Mouse (Mus musculus) midbrain, embryonic 16.5 days (tissue): ENCODE data around the gene Tnfaip6. TPM values are rescaled to one million over a fixed set of nuclear protein-coding genes. Genes with fewer than 3 reads are reported as not detected.
A peak's percentile ranks its signal among the peaks of the same experiment; 100 is the strongest.

ENCODE experiments used
- ATAC-seq: fragments of 200-750 bp; cut with Nextera tagmentation; 2 replicates; pipeline ENCODE4 v1.8.0; 2017; ENCODE audit warnings: moderate TSS enrichment
- H3K27ac ChIP-seq: fragments of 300-500 bp; sonication (generic); 2 replicates; pipeline ENCODE4 v1.5.1; 2014; ENCODE audit warnings: mild to moderate bottlenecking, low read length, mixed read lengths
- H3K27me3 ChIP-seq: fragments of 300-500 bp; sonication (generic); 2 replicates; pipeline ENCODE4 v1.6.1; 2014; ENCODE audit warnings: low read depth, low read length, mixed read lengths; ENCODE audit not compliant: control insufficient read depth, insufficient read depth
- H3K36me3 ChIP-seq: fragments of 300-500 bp; sonication (generic); 2 replicates; pipeline ENCODE4 v1.6.1; 2014; ENCODE audit warnings: mild to moderate bottlenecking, low read length, moderate library complexity, mixed read lengths; ENCODE audit not compliant: control insufficient read depth, insufficient read depth
- H3K4me1 ChIP-seq: fragments of 300-500 bp; sonication (generic); 2 replicates; pipeline ENCODE4 v1.6.1; 2014; ENCODE audit warnings: mild to moderate bottlenecking, low read length, mixed read lengths; ENCODE audit not compliant: control insufficient read depth, insufficient read depth
- H3K4me2 ChIP-seq: fragments of 300-500 bp; sonication (generic); 2 replicates; pipeline ENCODE4 v1.6.1; 2014; ENCODE audit warnings: mild to moderate bottlenecking, low read length, mixed read lengths
- H3K4me3 ChIP-seq: fragments of 300-500 bp; sonication (generic); 2 replicates; pipeline ENCODE4 v1.5.1; 2014; ENCODE audit warnings: low read depth, mild to moderate bottlenecking, low read length, moderate library complexity, mixed read lengths
- H3K9ac ChIP-seq: fragments of 300-500 bp; sonication (generic); 2 replicates; pipeline ENCODE4 v1.6.1; 2014; ENCODE audit warnings: low read depth, low read length, mixed read lengths
- H3K9me3 ChIP-seq: fragments of 300-500 bp; sonication (generic); replicated peaks from 2 replicates; pipeline ENCODE4 v1.6.1; 2014; ENCODE audit warnings: mild to moderate bottlenecking, low read length, mixed read lengths; ENCODE audit not compliant: control insufficient read depth, poor library complexity, severe bottlenecking
- WGBS: fragments of 180-500 bp; shearing (Covaris S2); extraction: QIAGEN DNeasy Blood & Tissue Kit; methylation state at CpG from one replicate; pipeline ENCODE4 v1.1.7; 2014; 5-methylcytosine and 5-hydroxymethylcytosine counted together
- polyA plus RNA-seq: library from polyadenylated mRNA; unstranded; fragments of >200 nt; fragmentation: Nextera tagmentation; extraction: Ambion mirVana; gene quantifications from 2 replicates; pipeline ENCODE4 v1.2.1, GENCODE M21; 2015

The Tnfaip6 gene
- polyA plus RNA-seq, 1 experiment from 2014 or later: 3.8 TPM

DNA sequence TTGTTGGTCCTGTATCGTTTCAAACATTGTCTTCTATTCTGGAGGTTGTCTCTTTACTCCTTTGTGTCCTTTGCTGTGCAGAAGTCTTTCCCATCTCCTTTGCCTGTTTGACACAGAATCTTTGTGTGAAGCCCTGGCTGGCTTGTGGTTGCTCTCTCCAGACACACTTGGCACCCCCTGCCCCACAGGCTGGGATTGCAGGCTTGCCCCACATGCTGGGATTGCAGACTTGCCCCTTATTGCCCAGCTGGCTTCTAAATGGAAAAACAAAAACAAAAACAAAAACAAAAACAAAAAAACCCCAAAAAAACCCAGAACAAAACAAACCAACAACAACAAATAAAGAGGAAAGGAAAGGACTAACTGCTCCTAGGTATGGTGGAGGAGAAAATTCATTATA, 30.8 kb downstream of the Tnfaip6 start:
- no peak overlapping the region for H3K27ac ChIP-seq
- no peaks in the 10 kb centered on the region for H3K36me3 ChIP-seq
- H3K4me1 ChIP-seq: peaks cover 8% of the 10 kb centered on the region; the same call in 1 of the 2 replicates
- no peaks in the 10 kb centered on the region for H3K27me3 ChIP-seq
- H3K9ac ChIP-seq: no peak overlapping the region
- no peak for ATAC-seq
- H3K4me3 ChIP-seq: no peak overlapping the region
- WGBS: 61% methylated on average over 1 of the region's 1 CpGs
- no peaks in the 10 kb centered on the region for H3K9me3 ChIP-seq
- no peak overlapping the region for H3K4me2 ChIP-seq

DNA sequence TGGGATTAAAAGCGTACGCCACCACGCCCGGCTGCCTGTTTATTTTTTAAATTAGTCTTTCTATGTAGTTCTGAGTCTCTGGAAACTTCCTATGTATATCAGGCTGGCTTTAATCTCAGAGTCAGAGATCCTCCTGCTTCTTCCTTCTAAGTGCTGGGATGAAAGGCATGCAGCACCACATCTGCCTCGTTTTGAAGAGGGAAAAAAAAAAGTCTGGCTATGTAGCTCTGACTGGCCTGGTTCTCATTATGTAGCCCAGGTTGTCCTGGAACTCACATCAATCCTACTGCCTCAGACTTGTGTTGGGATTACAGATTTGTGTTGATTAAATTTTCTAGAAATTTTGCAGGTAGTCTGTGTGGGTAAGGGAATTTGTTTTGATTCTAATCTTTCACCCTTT, 33.0 kb downstream of the Tnfaip6 start:
- ATAC-seq: no peak
- Histone ChIP-seq H3K4me2 (no peak overlapping the region), H3K4me3 (no peak overlapping the region), H3K9ac (no peak overlapping the region), H3K27me3 (no peaks in the 10 kb centered on the region), H3K4me1 (peaks cover 14% of the 10 kb centered on the region), H3K36me3 (no peaks in the 10 kb centered on the region), H3K27ac (no peak overlapping the region), H3K9me3 (no peaks in the 10 kb centered on the region)
- 83% methylated on average over 5 of the region's 5 CpGs for WGBS

DNA sequence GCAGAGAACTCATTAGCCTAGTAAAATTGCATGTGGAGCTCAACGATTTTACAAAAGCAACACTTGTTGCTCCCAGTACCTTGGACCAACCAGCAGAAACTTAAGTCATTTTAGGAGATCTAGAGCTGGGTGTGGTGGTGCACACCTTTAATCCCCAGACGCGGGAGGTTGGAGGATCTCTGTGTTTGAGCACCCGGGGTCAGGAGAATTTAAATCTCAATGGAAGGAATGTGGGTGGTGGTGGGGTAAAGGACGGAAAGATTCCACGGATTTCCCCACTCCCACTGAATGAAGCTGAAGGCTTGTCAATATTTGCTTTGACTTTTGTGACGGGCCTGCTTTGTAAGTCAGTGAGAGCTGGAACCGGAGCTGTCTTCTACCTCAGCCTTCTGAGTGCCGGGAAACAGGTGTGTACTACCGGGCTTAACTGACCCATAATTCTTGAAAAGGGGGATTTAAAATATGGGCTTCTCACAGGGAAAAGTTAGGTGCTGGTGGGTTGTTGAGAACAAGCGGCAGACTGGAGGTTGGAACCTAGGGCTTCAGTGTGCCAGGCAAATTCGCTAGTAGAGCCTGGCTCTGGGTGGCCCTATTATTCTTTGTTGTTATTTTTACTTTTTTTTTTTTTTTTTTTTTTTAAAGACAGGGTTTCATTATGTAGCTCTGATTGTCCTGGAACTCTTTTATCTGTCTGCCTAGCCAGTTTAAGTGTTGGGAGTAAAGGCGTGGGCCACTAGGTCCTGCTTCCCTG, 33.6 kb downstream of the Tnfaip6 start:
- no peak overlapping the region for H3K4me3 ChIP-seq
- 18% methylated on average over 13 of the region's 13 CpGs for WGBS
- no peak overlapping the region for H3K27ac ChIP-seq
- no peak overlapping the region for H3K9ac ChIP-seq
- H3K4me1 ChIP-seq: peaks cover 14% of the 10 kb centered on the region
- peak overlapping the region; percentile 84 for H3K4me2 ChIP-seq
- H3K27me3 ChIP-seq: no peaks in the 10 kb centered on the region
- H3K36me3 ChIP-seq: no peaks in the 10 kb centered on the region
- H3K9me3 ChIP-seq: no peaks in the 10 kb centered on the region
- no peak for ATAC-seq

DNA sequence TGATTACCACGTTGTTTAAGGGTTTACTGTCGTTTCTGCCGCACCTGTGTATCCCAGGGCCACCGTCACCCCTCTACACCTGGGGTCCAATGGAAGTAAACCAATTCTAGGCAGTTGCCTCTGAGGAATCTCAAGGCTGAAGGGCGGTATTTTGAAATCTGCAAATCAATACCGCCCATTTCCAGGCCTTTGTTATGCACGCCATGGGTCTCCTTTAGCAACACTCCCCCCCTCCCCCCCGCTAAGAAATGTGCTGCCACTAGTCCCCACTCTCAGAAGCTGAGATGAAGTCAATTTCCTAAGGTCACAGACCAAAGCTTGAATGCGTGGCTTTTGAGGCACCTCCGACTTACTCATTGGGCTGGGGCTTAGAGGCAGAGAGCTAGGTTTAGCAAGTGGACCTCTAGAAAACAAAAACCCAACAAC, 34.3 kb downstream of the Tnfaip6 start:
- no peaks in the 10 kb centered on the region for H3K27me3 ChIP-seq
- peaks cover 14% of the 10 kb centered on the region for H3K4me1 ChIP-seq
- WGBS: under 1% methylated on average over 10 of the region's 10 CpGs
- H3K36me3 ChIP-seq: no peaks in the 10 kb centered on the region
- peak overlapping the region; percentile 84 for H3K4me2 ChIP-seq
- H3K9ac ChIP-seq: peak overlapping the region; percentile 88
- ATAC-seq: peak; percentile 46
- peak overlapping the region; percentile 81; the same call in 1 of the 2 replicates for H3K27ac ChIP-seq
- peak overlapping the region; percentile 99 for H3K4me3 ChIP-seq
- no peaks in the 10 kb centered on the region for H3K9me3 ChIP-seq

DNA sequence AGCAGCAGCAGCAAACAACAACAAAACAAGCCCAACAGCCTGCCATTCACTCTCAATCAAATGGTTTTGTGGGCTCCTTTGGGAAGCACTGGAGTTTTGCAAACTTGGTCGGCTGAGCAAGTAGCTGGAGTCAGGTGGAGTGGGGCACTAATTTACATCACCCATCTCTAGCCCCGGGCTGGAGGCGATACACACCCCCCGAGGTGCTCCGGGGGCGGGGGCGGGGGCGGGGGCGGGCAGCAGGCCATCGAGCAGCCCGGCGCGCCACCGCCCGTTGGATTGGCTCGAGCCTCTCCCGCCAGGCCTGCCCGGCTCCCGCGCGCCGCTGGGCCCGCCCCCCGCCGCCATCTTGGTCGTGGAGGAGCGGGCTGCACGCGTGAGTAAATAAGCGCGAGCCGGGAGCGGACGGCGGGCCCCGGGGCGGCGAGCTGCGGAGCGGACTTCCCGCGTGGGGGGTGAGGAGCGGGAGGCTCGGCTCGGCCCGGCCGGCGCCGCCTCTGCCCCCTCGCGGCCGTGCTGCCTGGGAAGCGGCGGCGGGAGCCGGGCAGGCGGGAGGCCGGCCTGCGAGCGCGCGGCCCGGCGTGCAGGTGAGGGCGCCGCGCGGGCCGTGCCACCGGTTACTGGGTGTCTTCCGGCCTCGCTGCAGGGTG, 34.8 kb downstream of the Tnfaip6 start, which contains the start of gene Rif1:
Gene Rif1, plus strand, starts transcription at position 342 of the 650 bp plus-strand sequence.
- H3K4me2 ChIP-seq: peak within 1 kb of the TSS; percentile 84
- peak within 1 kb of the TSS; percentile 88 for H3K9ac ChIP-seq
- H3K36me3 ChIP-seq: peaks cover 2% of the 10 kb centered on the region; the same call in 1 of the 2 replicates
- peaks cover 14% of the 10 kb centered on the region for H3K4me1 ChIP-seq
- no peaks in the 10 kb centered on the region for H3K9me3 ChIP-seq
- H3K4me3 ChIP-seq: peak within 1 kb of the TSS; percentile 99
- WGBS: 0% methylated on average over 20 of the region's 72 CpGs
- peak within 1 kb of the TSS; percentile 81 for H3K27ac ChIP-seq
- peak; percentile 97 for ATAC-seq
- no peaks in the 10 kb centered on the region for H3K27me3 ChIP-seq

DNA sequence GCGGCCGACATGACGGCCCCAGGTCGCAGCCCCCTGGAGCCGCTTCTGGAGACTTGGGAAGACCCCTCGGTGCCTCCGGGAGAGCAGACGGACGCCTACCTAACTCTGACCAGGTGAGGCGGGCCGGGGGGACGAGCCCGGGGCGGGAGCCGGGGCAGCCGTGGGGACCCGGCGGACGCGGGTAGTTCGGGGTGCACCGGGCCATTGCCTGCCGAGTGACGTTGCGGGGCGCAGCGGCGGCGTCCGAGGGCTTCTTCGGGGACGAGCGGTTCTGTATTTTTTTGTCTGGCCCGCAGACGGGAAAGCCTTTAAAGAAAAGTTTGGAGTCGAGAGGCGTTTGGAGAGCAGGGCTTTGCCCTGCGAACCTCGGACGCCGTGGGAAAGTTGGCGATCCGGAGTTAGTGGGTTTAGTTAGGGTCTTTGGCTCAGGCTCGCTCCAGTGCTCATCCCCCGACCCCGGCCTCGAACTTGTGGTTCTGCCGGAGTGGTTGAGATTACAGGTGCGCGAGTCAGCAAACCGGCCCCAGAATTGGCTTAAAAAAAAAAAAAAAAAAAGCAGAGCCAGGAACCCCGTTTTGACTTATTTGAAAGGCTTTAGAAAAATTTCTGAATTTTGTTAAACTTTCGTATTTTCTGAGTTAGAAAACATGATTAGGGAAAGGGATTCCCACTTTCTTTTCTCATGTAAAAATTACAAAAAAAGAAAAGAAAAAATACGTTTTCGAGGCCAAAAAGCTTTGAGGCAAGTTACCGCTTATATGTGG, 35.5 kb downstream of the Tnfaip6 start:
- Histone ChIP-seq H3K27ac (peak overlapping the region; percentile 81), H3K4me2 (peak overlapping the region; percentile 84), H3K9me3 (no peaks in the 10 kb centered on the region), H3K4me1 (peaks cover 14% of the 10 kb centered on the region), H3K36me3 (peaks cover 2% of the 10 kb centered on the region; the same call in 1 of the 2 replicates), H3K4me3 (peak overlapping the region; percentile 99), H3K27me3 (no peaks in the 10 kb centered on the region), H3K9ac (peak overlapping the region; percentile 88)
- ATAC-seq: no peak; the same call in 1 of the 2 replicates
- WGBS: 2% methylated on average over 55 of the region's 56 CpGs

DNA sequence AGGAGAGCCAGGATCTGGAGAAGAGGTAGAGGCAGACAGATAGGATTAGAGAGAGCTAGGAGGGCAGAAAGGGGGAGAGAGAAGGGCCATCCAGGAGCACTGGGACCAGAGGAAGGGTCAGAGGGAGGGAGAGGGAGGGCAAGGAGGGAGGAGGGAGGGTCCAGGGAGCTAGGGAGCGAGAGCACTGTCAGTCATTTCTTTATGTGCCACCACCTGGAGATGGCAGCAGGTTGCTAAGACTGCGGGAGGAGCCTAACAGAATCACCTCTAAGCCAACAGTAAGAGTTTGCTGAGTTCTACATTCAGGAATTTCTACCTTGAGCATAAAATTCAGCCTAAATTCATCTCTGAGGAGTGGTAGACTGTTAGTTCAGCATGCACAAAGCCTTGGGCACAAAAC, 40.9 kb downstream of the Tnfaip6 start:
- Histone ChIP-seq H3K4me1 (peaks cover 6% of the 10 kb centered on the region), H3K9me3 (no peaks in the 10 kb centered on the region), H3K4me3 (no peak overlapping the region), H3K36me3 (peaks cover 13% of the 10 kb centered on the region), H3K27ac (no peak overlapping the region), H3K27me3 (no peaks in the 10 kb centered on the region), H3K4me2 (no peak overlapping the region), H3K9ac (no peak overlapping the region)
- no peak for ATAC-seq
- 97% methylated on average over 2 of the region's 2 CpGs for WGBS

DNA sequence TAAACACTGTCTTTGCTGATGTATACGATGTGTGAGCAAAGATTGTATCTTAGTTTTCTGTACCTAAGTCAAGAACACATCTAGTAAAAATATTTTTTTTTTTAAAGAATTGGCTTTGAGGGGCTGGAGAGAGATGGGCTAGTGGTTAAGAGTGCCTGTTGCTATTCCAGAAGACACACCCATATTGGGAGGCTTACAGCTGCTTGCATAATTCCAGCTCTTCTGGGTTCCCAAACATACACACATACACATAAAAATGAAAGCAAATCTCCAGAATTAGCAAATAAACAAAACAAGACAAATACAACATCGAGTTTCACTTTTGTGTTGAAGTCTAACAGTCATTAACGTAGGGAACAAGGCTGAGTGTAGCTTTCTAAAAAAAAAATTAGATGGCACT, 46.2 kb downstream of the Tnfaip6 start:
- Histone ChIP-seq H3K27ac (no peak overlapping the region), H3K4me1 (no peaks in the 10 kb centered on the region), H3K36me3 (peaks cover 18% of the 10 kb centered on the region), H3K9ac (no peak overlapping the region), H3K27me3 (no peaks in the 10 kb centered on the region), H3K4me2 (no peak overlapping the region), H3K9me3 (no peaks in the 10 kb centered on the region), H3K4me3 (no peak overlapping the region)
- ATAC-seq: no peak
- WGBS: 96% methylated on average over 3 of the region's 3 CpGs
